Mouse (Mus musculus) limb, embryonic 11.5 days (tissue): ENCODE results near the gene Rrp12. TPM values are rescaled to one million over a fixed set of nuclear protein-coding genes. Genes with fewer than 3 reads are reported as not detected.

ENCODE experiments used
- ATAC-seq: fragments of 200-750 bp; cut with Nextera tagmentation; 2 replicates; pipeline ENCODE4 v1.8.0; 2017; ENCODE audit warnings: low read depth; ENCODE audit not compliant: insufficient number of reproducible peaks, low FRiP score, low TSS enrichment
- DNase-seq: peaks from one replicate; pipeline ENCODE4 v3.0.0-alpha.2; 2015; ENCODE audit warnings: low spot score
- H3K27ac ChIP-seq: fragments of 300-500 bp; sonication (generic); replicated peaks from 2 replicates; pipeline ENCODE4 v1.5.1; 2014; ENCODE audit warnings: low read depth, mild to moderate bottlenecking, low read length
- H3K27me3 ChIP-seq: fragments of 300-500 bp; sonication (generic); 2 replicates; pipeline ENCODE4 v1.6.1; 2014; ENCODE audit warnings: mild to moderate bottlenecking, low read length, mixed read lengths; ENCODE audit not compliant: control insufficient read depth, insufficient read depth
- H3K36me3 ChIP-seq: fragments of 300-500 bp; sonication (generic); 2 replicates; pipeline ENCODE4 v1.6.1; 2014; ENCODE audit warnings: mild to moderate bottlenecking, low read length, moderate library complexity, mixed read lengths; ENCODE audit not compliant: control insufficient read depth, insufficient read depth
- H3K4me1 ChIP-seq: fragments of 300-500 bp; sonication (generic); 2 replicates; pipeline ENCODE4 v1.6.1; 2014; ENCODE audit warnings: low read length, mixed read lengths; ENCODE audit not compliant: control insufficient read depth, insufficient read depth
- H3K4me2 ChIP-seq: fragments of 300-500 bp; sonication (generic); 2 replicates; pipeline ENCODE4 v1.6.1; 2014; ENCODE audit warnings: low read depth, mild to moderate bottlenecking, moderate library complexity; ENCODE audit not compliant: severe bottlenecking
- H3K4me3 ChIP-seq: fragments of 300-500 bp; sonication (generic); 2 replicates; pipeline ENCODE4 v1.5.1; 2014; ENCODE audit warnings: low read depth, low read length
- H3K9ac ChIP-seq: fragments of 300-500 bp; sonication (generic); 2 replicates; pipeline ENCODE4 v1.6.1; 2014; ENCODE audit warnings: mild to moderate bottlenecking, low read length
- H3K9me3 ChIP-seq: fragments of 300-500 bp; sonication (generic); 2 replicates; pipeline ENCODE4 v1.6.1; 2016; ENCODE audit warnings: low read length; ENCODE audit not compliant: control insufficient read depth
- WGBS: fragments of 180-500 bp; shearing (Covaris S2); extraction: QIAGEN DNeasy Blood & Tissue Kit; methylation state at CpG from one replicate; pipeline ENCODE4 v1.1.7; 2014; 5-methylcytosine and 5-hydroxymethylcytosine counted together
- polyA plus RNA-seq: library from polyadenylated mRNA; unstranded; fragments of >200 nt; fragmentation: Nextera tagmentation; extraction: Ambion mirVana; gene quantifications from 2 replicates; pipeline ENCODE4 v1.2.1, GENCODE M21; 2014

Rrp12 gene
- polyA plus RNA-seq, 1 experiment from 2014 or later: 16.1 TPM

- H3K4me1 ChIP-seq: no peaks in the 10 kb centered on the region
- no peak overlapping the region for H3K9ac ChIP-seq
- ATAC-seq (no peak), DNase-seq (no peak)
- 12% methylated on average over 5 of the region's 5 CpGs for WGBS
- H3K4me3 ChIP-seq: no peak overlapping the region
- no peak overlapping the region for H3K4me2 ChIP-seq
- H3K9me3 ChIP-seq: no peaks in the 10 kb centered on the region
- no peaks in the 10 kb centered on the region for H3K27me3 ChIP-seq
- no peaks in the 10 kb centered on the region for H3K36me3 ChIP-seq
- H3K27ac ChIP-seq: no peak overlapping the region
These were observed 74.5 kb downstream of the Rrp12 start for GRCm38 (mm10) chr19:41821436-41821835.

- Histone ChIP-seq H3K27me3 (no peaks in the 10 kb centered on the region), H3K36me3 (no peaks in the 10 kb centered on the region), H3K9ac (no peak overlapping the region), H3K4me2 (no peak overlapping the region), H3K27ac (no peak overlapping the region), H3K4me3 (no peak overlapping the region), H3K9me3 (no peaks in the 10 kb centered on the region), H3K4me1 (no peaks in the 10 kb centered on the region)
- 86% methylated on average over 4 of the region's 4 CpGs for WGBS
- ATAC-seq (no peak), DNase-seq (no peak)
These were observed 77.2 kb downstream of the Rrp12 start for GRCm38 (mm10) chr19:41818749-41819148.

- Histone ChIP-seq H3K27ac (no peak overlapping the region; the same call in 1 of the 2 replicates), H3K4me3 (no peak overlapping the region), H3K36me3 (no peaks in the 10 kb centered on the region), H3K27me3 (no peaks in the 10 kb centered on the region), H3K9me3 (no peaks in the 10 kb centered on the region), H3K4me1 (no peaks in the 10 kb centered on the region), H3K4me2 (no peak overlapping the region), H3K9ac (no peak overlapping the region)
- 52% methylated on average over 10 of the region's 10 CpGs for WGBS
- DNase-seq (no peak), ATAC-seq (no peak)
These were observed 78.6 kb downstream of the Rrp12 start for GRCm38 (mm10) chr19:41817325-41817724.

- 62% methylated on average over 5 of the region's 5 CpGs for WGBS
- no peak overlapping the region for H3K9ac ChIP-seq
- ATAC-seq: no peak
- no peaks in the 10 kb centered on the region for H3K4me1 ChIP-seq
- no peaks in the 10 kb centered on the region for H3K27me3 ChIP-seq
- H3K27ac ChIP-seq: no peak overlapping the region; the same call in 1 of the 2 replicates
- DNase-seq: no peak
- H3K9me3 ChIP-seq: no peaks in the 10 kb centered on the region
- H3K4me3 ChIP-seq: no peak overlapping the region
- H3K36me3 ChIP-seq: no peaks in the 10 kb centered on the region
- H3K4me2 ChIP-seq: no peak overlapping the region
These were observed 79.1 kb downstream of the Rrp12 start for GRCm38 (mm10) chr19:41816915-41817314.

GRCm38 (mm10) chr19:41816410-41816809, 79.6 kb downstream of the Rrp12 start:
- Histone ChIP-seq H3K27me3 (no peaks in the 10 kb centered on the region), H3K4me2 (no peak overlapping the region), H3K27ac (no peak overlapping the region), H3K4me1 (no peaks in the 10 kb centered on the region), H3K9ac (no peak overlapping the region), H3K4me3 (no peak overlapping the region), H3K36me3 (no peaks in the 10 kb centered on the region), H3K9me3 (no peaks in the 10 kb centered on the region)
- DNase-seq: no peak
- 56% methylated on average over 5 of the region's 5 CpGs for WGBS
- ATAC-seq: no peak

- no peak overlapping the region for H3K4me3 ChIP-seq
- H3K27me3 ChIP-seq: no peaks in the 10 kb centered on the region
- WGBS: 95% methylated on average over 4 of the region's 4 CpGs
- ATAC-seq (no peak), DNase-seq (no peak)
- no peak overlapping the region for H3K9ac ChIP-seq
- H3K9me3 ChIP-seq: no peaks in the 10 kb centered on the region
- no peak overlapping the region for H3K27ac ChIP-seq
- no peak overlapping the region for H3K4me2 ChIP-seq
- H3K4me1 ChIP-seq: no peaks in the 10 kb centered on the region
- no peaks in the 10 kb centered on the region for H3K36me3 ChIP-seq
These were observed 82.6 kb downstream of the Rrp12 start for GRCm38 (mm10) chr19:41813374-41813773.

Other genes starting within 250 kb of the Rrp12 start
- 1.0 and 1.1 TPM in 2 replicates for gene Slit1, start 152.5 kb downstream of the Rrp12 start, polyA plus RNA-seq
- 43.6 and 44.1 TPM in 2 replicates for gene Arhgap19, start 94.1 kb downstream of the Rrp12 start, polyA plus RNA-seq
- 3.9 and 5.2 TPM in 2 replicates for gene Frat1, start 66.2 kb downstream of the Rrp12 start, polyA plus RNA-seq
- 2.4 and 2.7 TPM in 2 replicates for gene Frat2, start 48.0 kb downstream of the Rrp12 start, polyA plus RNA-seq
- gene Pgam1, start 15.8 kb upstream of the Rrp12 start, polyA plus RNA-seq: 820 and 869 TPM in 2 replicates
- 86.2 and 91.6 TPM in 2 replicates for gene Exosc1, start 37.2 kb upstream of the Rrp12 start, polyA plus RNA-seq
- 69.3 and 72.1 TPM in 2 replicates for gene Zdhhc16, start 37.3 kb upstream of the Rrp12 start, polyA plus RNA-seq
- 40.1 and 50.5 TPM in 2 replicates for gene Mms19, start 85.0 kb upstream of the Rrp12 start, polyA plus RNA-seq
- gene Ubtd1, start 85.6 kb upstream of the Rrp12 start, polyA plus RNA-seq: 10.1 and 10.6 TPM in 2 replicates
- gene Ankrd2, start 139.8 kb upstream of the Rrp12 start, polyA plus RNA-seq: 0.31 and 0.92 TPM in 2 replicates
- gene Hoga1, start 149.4 kb upstream of the Rrp12 start, polyA plus RNA-seq: 1.1 and 1.4 TPM in 2 replicates
- gene 4933411K16Rik, start 156.1 kb upstream of the Rrp12 start, polyA plus RNA-seq: not detected in 2 replicates
- gene Morn4, start 190.2 kb upstream of the Rrp12 start, polyA plus RNA-seq: 42.2 and 46.2 TPM in 2 replicates
- 28.4 and 29.4 TPM in 2 replicates for gene Pi4k2a, start 194.3 kb upstream of the Rrp12 start, polyA plus RNA-seq
- 24.1 and 26.0 TPM in 2 replicates for gene Avpi1, start 232.9 kb upstream of the Rrp12 start, polyA plus RNA-seq